Mouse (Mus musculus) liver, postnatal 0 days (tissue): ENCODE data around the gene Tmem132c.

Experiments
- CTCF ChIP-seq: sonication (generic); IDR thresholded peaks from 2 replicates; pipeline ENCODE4 v1.5.1; 2016; ENCODE audit warnings: antibody characterized with exemption, low read depth
- EP300 ChIP-seq: IDR thresholded peaks from 2 replicates; pipeline ENCODE4 v1.6.1; 2016; ENCODE audit warnings: antibody characterized with exemption, low read depth, mild to moderate bottlenecking

DNA sequence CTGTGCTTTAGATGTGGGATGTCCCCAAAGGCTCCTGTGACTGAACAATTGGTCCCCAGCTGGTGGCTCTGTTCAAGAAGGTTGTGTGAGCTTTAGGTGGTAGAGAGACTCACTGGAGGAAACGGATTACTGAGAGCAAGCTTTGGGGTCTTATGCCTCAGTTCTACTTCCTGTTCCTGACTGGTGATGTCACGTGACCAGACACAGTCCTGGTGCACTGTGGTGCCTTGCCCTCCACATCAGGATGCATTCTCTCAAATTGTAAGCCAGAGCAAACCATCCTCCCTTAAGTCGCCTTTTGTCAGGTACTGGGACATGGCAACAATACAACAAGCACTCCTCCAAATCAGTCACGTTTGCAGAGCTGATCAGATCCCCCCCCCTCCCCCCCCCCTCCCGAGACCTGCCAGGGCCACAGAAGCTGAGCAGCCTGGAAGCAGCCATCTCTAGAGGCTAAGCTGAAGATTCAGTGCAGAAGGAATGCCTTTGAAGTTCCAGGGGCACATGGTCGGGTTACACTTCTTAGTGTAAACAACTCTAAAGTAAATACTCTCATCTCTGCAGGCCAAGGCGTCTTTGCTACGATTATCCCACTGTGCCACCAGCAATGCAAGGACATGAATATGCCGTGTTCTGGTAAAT lies 164.5 kb downstream of the Tmem132c start:
- TF ChIP-seq EP300, result no peak
- TF ChIP-seq CTCF, result no peak
